Mouse (Mus musculus): ENCODE data around the gene Zdhhc18. TPM values are rescaled to one million over a fixed set of nuclear protein-coding genes. Genes with fewer than 3 reads are reported as not detected.

Gene Zdhhc18
- polyA plus RNA-seq, 1 experiment from 2014 or later: 5.8 TPM

DNA sequence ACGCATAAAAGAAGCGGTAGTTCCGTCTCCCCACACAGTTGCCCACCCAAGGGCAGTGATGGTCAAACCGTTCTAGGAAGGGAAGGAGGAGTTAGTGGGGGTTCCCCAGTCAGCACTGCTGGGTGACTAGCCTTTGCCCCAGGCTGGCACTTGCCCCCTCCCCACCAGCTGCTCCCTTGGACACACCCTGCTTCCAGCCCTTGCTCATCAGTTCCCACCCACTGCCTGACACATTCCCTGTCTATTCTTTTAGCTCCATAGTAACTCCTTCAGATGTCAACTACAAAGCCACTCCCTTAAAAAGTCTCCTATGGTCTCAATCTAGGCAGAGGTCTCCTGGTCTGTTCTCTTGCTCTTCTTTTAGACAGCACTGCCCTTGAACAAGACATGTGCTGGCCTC, 36.1 kb downstream of the Zdhhc18 start:
- H3K27ac ChIP-seq (ENCODE audit: low read length): peak overlapping the region; percentile 72
- DNase-seq (ENCODE audit: low spot score): no peak

GRCm38 (mm10) chr4:133613026-133613425, 36.9 kb downstream of the Zdhhc18 start:
- ATAC-seq (no peak), DNase-seq (ENCODE audit: low spot score) (no peak)
- Histone ChIP-seq H3K4me3 (ENCODE audit: low read depth, low read length) (no peak overlapping the region), H3K4me2 (replicated peaks; ENCODE audit: low read depth, low read length) (no peak overlapping the region), H3K27me3 (replicated peaks; ENCODE audit: insufficient read depth, low read length) (no peaks in the 10 kb centered on the region), H3K4me1 (ENCODE audit: insufficient read depth, low read depth, low read length) (no peaks in the 10 kb centered on the region), H3K27ac (ENCODE audit: low read length) (peak overlapping the region; percentile 72; the same call in 1 of the 2 replicates), H3K36me3 (ENCODE audit: insufficient read depth, low read length) (peaks cover 15% of the 10 kb centered on the region), H3K9me3 (ENCODE audit: low read length) (no peaks in the 10 kb centered on the region), H3K9ac (replicated peaks; ENCODE audit: low read depth) (no peak overlapping the region)
- TF ChIP-seq CTCF (IDR thresholded peaks at IDR 0.05): no peak
- no peak for TF ChIP-seq EP300 (IDR thresholded peaks at IDR 0.05)
- 95% methylated on average over 8 of the region's 8 CpGs for WGBS

More for the DNA sequence above, 36.1 kb downstream of the Zdhhc18 start:
- Histone ChIP-seq H3K4me2 (replicated peaks; ENCODE audit: low read depth, low read length) (no peak overlapping the region), H3K9ac (replicated peaks; ENCODE audit: low read depth) (no peak overlapping the region), H3K36me3 (ENCODE audit: insufficient read depth, low read length) (peaks cover 10% of the 10 kb centered on the region), H3K4me3 (ENCODE audit: low read depth, low read length) (no peak overlapping the region), H3K4me1 (ENCODE audit: insufficient read depth, low read depth, low read length) (no peaks in the 10 kb centered on the region), H3K27me3 (replicated peaks; ENCODE audit: insufficient read depth, low read length) (no peaks in the 10 kb centered on the region), H3K9me3 (ENCODE audit: low read length) (no peaks in the 10 kb centered on the region)
- ATAC-seq: peak; percentile 10
- 94% methylated on average over 4 of the region's 4 CpGs for WGBS
- TF ChIP-seq EP300 (IDR thresholded peaks at IDR 0.05) (no peak), CTCF (IDR thresholded peaks at IDR 0.05) (no peak)

- Histone ChIP-seq H3K4me3 (ENCODE audit: low read depth, low read length) (no peak overlapping the region), H3K9me3 (ENCODE audit: low read length) (no peaks in the 10 kb centered on the region), H3K27ac (ENCODE audit: low read length) (no peak overlapping the region), H3K9ac (replicated peaks; ENCODE audit: low read depth) (no peak overlapping the region), H3K4me1 (ENCODE audit: insufficient read depth, low read depth, low read length) (no peaks in the 10 kb centered on the region), H3K36me3 (ENCODE audit: insufficient read depth, low read length) (peaks cover 19% of the 10 kb centered on the region), H3K4me2 (replicated peaks; ENCODE audit: low read depth, low read length) (no peak overlapping the region), H3K27me3 (replicated peaks; ENCODE audit: insufficient read depth, low read length) (no peaks in the 10 kb centered on the region)
- TF ChIP-seq EP300 (IDR thresholded peaks at IDR 0.05) (no peak), CTCF (IDR thresholded peaks at IDR 0.05) (peak; percentile 38)
- ATAC-seq (no peak), DNase-seq (ENCODE audit: low spot score) (no peak)
- WGBS: 98% methylated on average over 7 of the region's 7 CpGs
Observed at GRCm38 (mm10) chr4:133612416-133612815, 37.5 kb downstream of the Zdhhc18 start.

DNA sequence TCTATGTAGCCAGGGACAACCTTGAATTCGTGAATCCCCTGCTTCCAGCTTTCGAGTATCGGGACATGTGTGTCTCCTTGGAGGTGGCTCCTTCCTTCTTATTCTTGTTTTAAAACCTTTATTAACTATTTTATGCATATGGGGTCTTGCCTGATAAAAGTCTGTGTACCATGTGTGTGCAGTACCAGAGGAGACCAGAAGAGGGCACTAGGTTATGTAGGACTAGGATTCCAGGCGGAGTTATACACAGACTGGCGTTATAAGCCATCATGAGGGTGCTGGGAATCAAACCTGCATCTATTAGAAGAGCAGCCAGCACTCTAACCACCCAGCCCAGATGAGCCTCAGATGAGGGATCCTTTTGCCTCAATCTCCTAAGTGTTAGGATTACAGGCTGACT, 38.1 kb downstream of the Zdhhc18 start:
- H3K27me3 ChIP-seq (replicated peaks; ENCODE audit: insufficient read depth, low read length): no peaks in the 10 kb centered on the region
- H3K4me2 ChIP-seq (replicated peaks; ENCODE audit: low read depth, low read length): no peak overlapping the region
- H3K4me1 ChIP-seq (ENCODE audit: insufficient read depth, low read depth, low read length): no peaks in the 10 kb centered on the region
- no peak overlapping the region for H3K4me3 ChIP-seq (ENCODE audit: low read depth, low read length)
- TF ChIP-seq CTCF (IDR thresholded peaks at IDR 0.05) (peak; percentile 49), EP300 (IDR thresholded peaks at IDR 0.05) (no peak)
- ATAC-seq (no peak), DNase-seq (ENCODE audit: low spot score) (no peak)
- 97% methylated on average over 5 of the region's 5 CpGs for WGBS
- no peak overlapping the region for H3K9ac ChIP-seq (replicated peaks; ENCODE audit: low read depth)
- H3K27ac ChIP-seq (ENCODE audit: low read length): no peak overlapping the region
- H3K36me3 ChIP-seq (ENCODE audit: insufficient read depth, low read length): peaks cover 19% of the 10 kb centered on the region
- no peaks in the 10 kb centered on the region for H3K9me3 ChIP-seq (ENCODE audit: low read length)

GRCm38 (mm10) chr4:133609719-133610118, 40.2 kb downstream of the Zdhhc18 start:
- TF ChIP-seq EP300 (IDR thresholded peaks at IDR 0.05) (no peak), CTCF (IDR thresholded peaks at IDR 0.05) (peak; percentile 95)
- Histone ChIP-seq H3K9me3 (ENCODE audit: low read length) (no peaks in the 10 kb centered on the region), H3K4me1 (ENCODE audit: insufficient read depth, low read depth, low read length) (0 out of 2 replicates have a peak, but pooled peaks cover 3% of the 10 kb centered on the region), H3K27ac (ENCODE audit: low read length) (no peak overlapping the region), H3K9ac (replicated peaks; ENCODE audit: low read depth) (no peak overlapping the region), H3K27me3 (replicated peaks; ENCODE audit: insufficient read depth, low read length) (no peaks in the 10 kb centered on the region), H3K4me2 (replicated peaks; ENCODE audit: low read depth, low read length) (no peak overlapping the region), H3K4me3 (ENCODE audit: low read depth, low read length) (no peak overlapping the region), H3K36me3 (ENCODE audit: insufficient read depth, low read length) (peaks cover 24% of the 10 kb centered on the region)
- ATAC-seq (peak; percentile 30), DNase-seq (ENCODE audit: low spot score) (peak; percentile 85)
- 15% methylated on average over 6 of the region's 6 CpGs for WGBS

GRCm38 (mm10) chr4:133607284-133607683, 42.7 kb downstream of the Zdhhc18 start:
- no peak overlapping the region for H3K9ac ChIP-seq (replicated peaks; ENCODE audit: low read depth)
- 72% methylated on average over 10 of the region's 10 CpGs for WGBS
- no peak overlapping the region for H3K27ac ChIP-seq (ENCODE audit: low read length)
- no peaks in the 10 kb centered on the region for H3K27me3 ChIP-seq (replicated peaks; ENCODE audit: insufficient read depth, low read length)
- no peaks in the 10 kb centered on the region for H3K9me3 ChIP-seq (ENCODE audit: low read length)
- TF ChIP-seq EP300 (IDR thresholded peaks at IDR 0.05) (no peak), CTCF (IDR thresholded peaks at IDR 0.05) (no peak)
- peaks cover 6% of the 10 kb centered on the region for H3K4me1 ChIP-seq (ENCODE audit: insufficient read depth, low read depth, low read length)
- no peak for DNase-seq (ENCODE audit: low spot score)
- ATAC-seq: no peak
- H3K4me3 ChIP-seq (ENCODE audit: low read depth, low read length): no peak overlapping the region
- peaks cover 23% of the 10 kb centered on the region for H3K36me3 ChIP-seq (ENCODE audit: insufficient read depth, low read length)
- no peak overlapping the region for H3K4me2 ChIP-seq (replicated peaks; ENCODE audit: low read depth, low read length)

GRCm38 (mm10) chr4:133605330-133605729, 44.6 kb downstream of the Zdhhc18 start:
- no peaks in the 10 kb centered on the region for H3K9me3 ChIP-seq (ENCODE audit: low read length)
- TF ChIP-seq EP300 (IDR thresholded peaks at IDR 0.05) (no peak), CTCF (IDR thresholded peaks at IDR 0.05) (no peak)
- ATAC-seq: peak; percentile 54
- H3K27ac ChIP-seq (ENCODE audit: low read length): peak overlapping the region; percentile 51; the same call in 1 of the 2 replicates
- H3K4me1 ChIP-seq (ENCODE audit: insufficient read depth, low read depth, low read length): peaks cover 6% of the 10 kb centered on the region
- H3K27me3 ChIP-seq (replicated peaks; ENCODE audit: insufficient read depth, low read length): no peaks in the 10 kb centered on the region
- 0 out of 2 replicates have a peak overlapping the region, but pooled peaks have one; percentile 8 for H3K4me2 ChIP-seq (replicated peaks; ENCODE audit: low read depth, low read length)
- WGBS: 50% methylated on average over 9 of the region's 9 CpGs
- peak; percentile 77 for DNase-seq (ENCODE audit: low spot score)
- no peak overlapping the region for H3K4me3 ChIP-seq (ENCODE audit: low read depth, low read length)
- H3K36me3 ChIP-seq (ENCODE audit: insufficient read depth, low read length): peaks cover 19% of the 10 kb centered on the region; the same call in 1 of the 2 replicates
- no peak overlapping the region for H3K9ac ChIP-seq (replicated peaks; ENCODE audit: low read depth)
